Mouse (Mus musculus) forebrain, embryonic 12.5 days (tissue): ENCODE measurements around the gene Mast4. TPM values are rescaled to one million over a fixed set of nuclear protein-coding genes. Genes with fewer than 3 reads are reported as not detected.

Source experiments
- ATAC-seq: fragments of 200-750 bp; cut with Nextera tagmentation; 2 replicates; pipeline ENCODE4 v1.8.0; 2017; ENCODE audit warnings: moderate TSS enrichment; ENCODE audit not compliant: low FRiP score
- H3K27ac ChIP-seq: fragments of 300-500 bp; sonication (generic); 2 replicates; pipeline ENCODE4 v1.5.1; 2016; ENCODE audit warnings: mild to moderate bottlenecking
- H3K27me3 ChIP-seq: fragments of 300-500 bp; sonication (generic); 2 replicates; pipeline ENCODE4 v1.6.1; 2016; ENCODE audit warnings: mild to moderate bottlenecking
- H3K36me3 ChIP-seq: fragments of 300-500 bp; sonication (generic); replicated peaks from 2 replicates; pipeline ENCODE4 v1.6.1; 2016; ENCODE audit warnings: mild to moderate bottlenecking
- H3K4me1 ChIP-seq: fragments of 300-500 bp; sonication (generic); 2 replicates; pipeline ENCODE4 v1.6.1; 2016
- H3K4me2 ChIP-seq: fragments of 300-500 bp; sonication (generic); 2 replicates; pipeline ENCODE4 v1.6.1; 2016; ENCODE audit warnings: mild to moderate bottlenecking, moderate library complexity
- H3K4me3 ChIP-seq: fragments of 300-500 bp; sonication (generic); replicated peaks from 2 replicates; pipeline ENCODE4 v1.5.1; 2016; ENCODE audit warnings: mild to moderate bottlenecking
- H3K9ac ChIP-seq: fragments of 300-500 bp; sonication (generic); 2 replicates; pipeline ENCODE4 v1.6.1; 2016; ENCODE audit warnings: mild to moderate bottlenecking
- H3K9me3 ChIP-seq: fragments of 300-500 bp; sonication (generic); 2 replicates; pipeline ENCODE4 v1.6.1; 2016
- WGBS: fragments of 180-500 bp; shearing (Covaris S2); methylation state at CpG from one replicate; pipeline ENCODE4 v1.1.7; 2016; 5-methylcytosine and 5-hydroxymethylcytosine counted together
- polyA plus RNA-seq: library from polyadenylated mRNA; unstranded; fragments of >200 nt; fragmentation: Nextera tagmentation; extraction: Ambion mirVana; gene quantifications from 2 replicates; pipeline ENCODE4 v1.2.1, GENCODE M21; 2016

Mast4 gene
- polyA plus RNA-seq, 1 experiment from 2014 or later = 21.5 TPM

DNA sequence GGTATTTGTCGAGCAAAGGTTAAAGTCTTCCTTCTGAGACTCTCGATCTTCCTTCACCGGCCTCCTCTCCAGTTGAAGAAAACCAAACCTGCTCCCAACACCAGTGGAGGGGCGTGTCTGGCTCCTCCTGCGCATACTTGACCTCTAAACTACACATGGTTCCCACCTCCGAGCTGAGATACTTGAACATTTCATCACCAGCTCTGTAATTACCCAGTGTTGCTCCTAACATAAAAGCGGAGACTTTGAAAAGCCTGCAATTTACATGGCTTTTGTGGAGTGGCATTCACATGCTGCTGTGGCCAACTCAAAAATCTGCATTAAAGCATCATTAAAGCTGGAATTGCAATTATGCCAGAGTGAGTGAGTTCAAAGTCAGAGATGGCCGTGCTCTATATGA, 492.1 kb downstream of the Mast4 start:
- Histone ChIP-seq H3K36me3 (no peaks in the 10 kb centered on the region), H3K9ac (no peak overlapping the region), H3K4me3 (no peak overlapping the region), H3K27me3 (no peaks in the 10 kb centered on the region), H3K9me3 (no peaks in the 10 kb centered on the region), H3K4me2 (no peak overlapping the region), H3K4me1 (peaks cover 29% of the 10 kb centered on the region), H3K27ac (no peak overlapping the region)
- 42% methylated on average over 8 of the region's 8 CpGs for WGBS
- ATAC-seq = peak; percentile 45; the same call in 1 of the 2 replicates

DNA sequence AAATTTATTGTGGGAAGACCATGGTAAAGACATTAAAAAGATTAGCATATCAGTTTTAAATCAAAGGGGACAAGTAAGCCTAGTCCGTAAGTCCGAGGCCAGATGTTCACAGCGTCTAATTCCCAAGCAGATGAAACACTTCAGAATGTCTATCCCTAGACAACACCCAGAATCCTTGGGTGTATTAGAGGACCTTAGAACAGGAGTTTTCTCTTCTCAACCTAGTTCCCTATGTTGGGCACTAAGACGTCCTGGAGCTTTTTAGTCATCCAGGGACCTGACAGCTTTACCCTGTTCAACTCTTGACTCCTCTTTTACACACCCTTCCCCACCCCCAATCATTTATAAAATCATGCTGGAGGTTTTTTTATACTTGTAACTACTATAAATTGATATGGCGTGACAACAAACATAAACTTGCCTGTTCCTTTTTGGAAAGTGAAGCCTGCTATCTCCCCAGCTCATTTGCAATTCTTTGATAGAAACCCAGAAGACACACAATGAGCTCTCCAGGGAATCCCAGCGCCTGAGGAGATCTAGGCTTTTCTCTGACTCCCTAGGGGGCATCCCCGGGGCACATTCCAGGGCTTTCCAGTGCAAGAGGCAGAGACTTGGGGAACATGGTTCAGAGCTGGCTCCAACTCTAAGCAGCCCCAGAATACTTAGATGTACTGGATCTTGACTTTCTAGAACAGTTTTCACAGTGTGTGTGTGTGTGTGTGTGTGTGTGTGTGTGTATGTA, 494.4 kb downstream of the Mast4 start:
- no peaks in the 10 kb centered on the region for H3K9me3 ChIP-seq
- H3K36me3 ChIP-seq = no peaks in the 10 kb centered on the region
- H3K9ac ChIP-seq = no peak overlapping the region
- 35% methylated on average over 7 of the region's 7 CpGs for WGBS
- no peak overlapping the region for H3K4me2 ChIP-seq
- H3K27ac ChIP-seq = no peak overlapping the region
- H3K4me3 ChIP-seq = no peak overlapping the region
- ATAC-seq = no peak
- no peaks in the 10 kb centered on the region for H3K27me3 ChIP-seq
- peaks cover 29% of the 10 kb centered on the region for H3K4me1 ChIP-seq

DNA sequence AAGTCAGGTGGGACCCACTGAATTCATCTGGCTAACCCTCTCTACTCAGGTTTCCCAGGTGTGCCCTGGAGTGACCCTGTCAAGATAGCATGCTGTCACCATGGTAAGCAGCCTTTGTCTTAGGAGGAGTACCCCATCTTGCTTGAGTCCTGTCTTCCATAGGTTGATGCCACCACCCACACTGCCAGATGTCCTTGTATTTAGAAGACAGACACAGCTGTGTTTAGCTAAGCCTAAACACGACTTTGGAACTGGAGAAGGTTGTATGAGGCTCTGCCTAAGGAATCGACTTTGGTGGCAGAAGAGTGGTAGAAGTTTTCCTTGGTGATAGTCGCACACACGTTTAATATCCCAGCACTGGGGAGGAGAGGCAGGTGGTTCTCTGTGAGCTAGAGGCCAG, 496.9 kb downstream of the Mast4 start:
- no peaks in the 10 kb centered on the region for H3K36me3 ChIP-seq
- H3K27me3 ChIP-seq = no peaks in the 10 kb centered on the region
- 81% methylated on average over 4 of the region's 4 CpGs for WGBS
- peaks cover 19% of the 10 kb centered on the region for H3K4me1 ChIP-seq
- H3K27ac ChIP-seq = no peak overlapping the region
- no peak overlapping the region for H3K4me3 ChIP-seq
- H3K9ac ChIP-seq = no peak overlapping the region
- ATAC-seq = no peak
- H3K9me3 ChIP-seq = no peaks in the 10 kb centered on the region
- no peak overlapping the region for H3K4me2 ChIP-seq

DNA sequence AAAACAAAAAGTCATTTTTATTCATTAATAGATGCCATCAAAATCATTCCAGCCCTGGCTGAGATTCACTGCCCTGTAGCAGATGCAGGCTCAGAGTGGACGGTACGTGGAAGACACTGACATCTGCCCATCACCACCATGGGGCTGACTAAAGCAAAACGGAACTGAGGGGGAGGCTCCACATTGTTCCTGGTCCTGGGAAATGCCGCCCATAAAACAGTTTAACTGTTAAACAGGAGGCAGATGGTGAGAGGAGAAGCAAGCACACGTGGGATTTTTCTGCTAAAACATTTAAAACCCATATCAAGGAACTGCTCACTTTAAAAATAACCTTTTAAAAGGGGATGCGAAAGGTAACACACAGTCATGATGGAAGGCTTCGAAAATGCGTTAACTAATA, 499.0 kb downstream of the Mast4 start:
- no peak overlapping the region for H3K27ac ChIP-seq
- no peak overlapping the region for H3K4me2 ChIP-seq
- ATAC-seq = no peak
- no peak overlapping the region for H3K4me3 ChIP-seq
- no peak overlapping the region for H3K9ac ChIP-seq
- no peaks in the 10 kb centered on the region for H3K9me3 ChIP-seq
- no peaks in the 10 kb centered on the region for H3K27me3 ChIP-seq
- peaks cover 7% of the 10 kb centered on the region for H3K4me1 ChIP-seq
- H3K36me3 ChIP-seq = no peaks in the 10 kb centered on the region
- 77% methylated on average over 8 of the region's 8 CpGs for WGBS

DNA sequence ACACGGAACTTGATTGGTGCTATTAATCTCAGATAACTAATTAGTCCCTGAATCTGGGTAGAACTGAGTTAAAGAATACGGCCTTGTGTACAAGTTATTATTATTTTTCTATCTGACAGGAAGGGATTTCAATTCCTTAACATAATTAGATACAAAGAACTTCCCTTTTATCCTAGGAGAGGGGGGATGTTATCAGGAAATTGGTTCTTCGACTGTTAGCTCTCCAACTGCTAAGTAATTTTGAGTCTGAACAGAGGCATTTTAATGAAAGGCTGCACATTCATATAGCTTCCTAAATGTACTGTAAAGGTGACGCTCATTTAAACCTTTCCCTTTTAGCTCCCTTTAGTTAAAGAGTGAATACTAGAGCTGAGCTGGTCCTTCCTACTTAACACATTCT, 516.0 kb downstream of the Mast4 start:
- no peak overlapping the region for H3K9ac ChIP-seq
- no peak overlapping the region for H3K4me2 ChIP-seq
- 66% methylated on average over 4 of the region's 4 CpGs for WGBS

DNA sequence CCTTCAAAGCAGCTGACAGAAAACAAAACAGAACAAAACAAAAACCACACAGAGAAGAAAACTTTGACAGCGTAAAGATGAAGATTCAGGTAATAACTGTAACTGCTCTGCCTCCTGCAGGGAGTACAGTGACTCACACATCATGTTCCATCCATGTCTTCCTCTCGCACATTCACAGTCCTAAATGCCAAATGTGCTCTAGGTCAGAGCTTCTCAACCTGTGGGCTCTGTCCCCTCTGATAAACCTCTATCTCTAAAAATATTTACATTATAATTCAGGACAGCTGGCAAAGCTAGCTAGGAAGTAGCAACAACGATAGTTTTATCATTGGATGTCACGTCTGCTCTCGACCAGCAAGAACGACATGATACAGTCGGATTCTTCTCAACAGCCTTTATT, 517.6 kb downstream of the Mast4 start:
- 93% methylated on average over 7 of the region's 7 CpGs for WGBS
- no peak overlapping the region for H3K27ac ChIP-seq
- H3K4me3 ChIP-seq = no peak overlapping the region
- no peak for ATAC-seq
- H3K4me2 ChIP-seq = no peak overlapping the region
- H3K4me1 ChIP-seq = peaks cover 12% of the 10 kb centered on the region
- no peaks in the 10 kb centered on the region for H3K9me3 ChIP-seq
- H3K36me3 ChIP-seq = no peaks in the 10 kb centered on the region
- no peaks in the 10 kb centered on the region for H3K27me3 ChIP-seq
- H3K9ac ChIP-seq = no peak overlapping the region

More for the DNA sequence above, 516.0 kb downstream of the Mast4 start:
- ATAC-seq = no peak
- Histone ChIP-seq H3K36me3 (no peaks in the 10 kb centered on the region), H3K27ac (no peak overlapping the region), H3K27me3 (no peaks in the 10 kb centered on the region), H3K9me3 (no peaks in the 10 kb centered on the region), H3K4me1 (peaks cover 7% of the 10 kb centered on the region; the same call in 1 of the 2 replicates), H3K4me3 (no peak overlapping the region)

DNA sequence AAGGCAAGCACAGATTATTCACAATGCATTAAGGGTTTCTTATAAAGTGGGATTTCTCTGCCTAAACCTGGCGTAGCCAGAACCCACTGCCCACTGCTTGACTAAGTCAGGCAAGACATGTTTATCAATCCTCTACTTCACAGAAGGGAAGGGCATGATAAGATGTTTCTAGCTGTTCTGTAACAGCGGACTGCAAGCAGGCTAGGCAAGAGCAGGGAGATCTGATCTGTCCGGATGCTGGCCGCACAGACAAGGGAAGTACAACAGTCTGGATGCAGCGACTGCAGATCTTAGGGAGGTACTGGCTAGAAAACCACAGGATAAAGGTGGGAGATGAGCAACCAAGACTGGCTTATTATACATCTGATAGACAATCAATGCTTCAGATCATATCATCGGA, 519.1 kb downstream of the Mast4 start:
- Histone ChIP-seq H3K4me1 (peaks cover 26% of the 10 kb centered on the region), H3K27ac (no peak overlapping the region), H3K27me3 (no peaks in the 10 kb centered on the region), H3K4me2 (no peak overlapping the region), H3K4me3 (no peak overlapping the region), H3K9me3 (no peaks in the 10 kb centered on the region), H3K36me3 (no peaks in the 10 kb centered on the region), H3K9ac (no peak overlapping the region)
- 95% methylated on average over 6 of the region's 6 CpGs for WGBS
- no peak for ATAC-seq

DNA sequence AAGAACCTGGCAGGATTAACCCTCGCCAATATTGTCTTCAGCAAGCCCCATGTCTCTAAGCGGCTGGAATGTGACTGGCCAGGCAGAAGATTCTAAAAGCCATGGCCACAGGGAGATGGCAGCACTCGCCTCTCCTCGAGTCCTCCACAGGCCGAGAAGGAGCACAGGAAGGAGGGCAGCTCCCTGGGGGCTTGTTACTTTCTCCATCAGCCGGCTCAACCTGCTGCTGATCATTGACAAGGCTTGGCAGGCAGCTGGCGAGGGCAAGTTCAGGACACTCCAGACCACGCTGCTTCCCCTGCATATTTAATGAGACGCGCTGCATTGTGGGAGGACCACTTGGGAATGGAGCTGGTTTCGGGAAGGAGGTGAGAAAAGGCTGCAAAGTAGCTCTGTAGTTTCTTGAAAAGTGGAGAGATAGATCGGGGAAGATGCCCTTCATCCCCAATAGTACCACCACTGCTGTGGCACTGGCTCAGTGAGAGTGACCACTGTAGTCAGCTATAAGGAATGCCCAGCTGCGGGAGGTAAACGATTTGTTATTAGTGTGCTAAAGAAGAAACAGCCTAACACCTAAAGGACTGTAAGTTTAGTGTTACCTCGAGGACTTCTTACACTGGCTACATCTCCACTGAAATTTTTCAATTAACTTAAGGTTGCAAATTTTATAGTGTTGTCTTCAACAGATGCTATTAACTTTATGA, 523.0 kb downstream of the Mast4 start:
- peak overlapping the region; percentile 11 for H3K4me3 ChIP-seq
- no peaks in the 10 kb centered on the region for H3K9me3 ChIP-seq
- H3K36me3 ChIP-seq = no peaks in the 10 kb centered on the region
- no peak overlapping the region for H3K27ac ChIP-seq
- no peak overlapping the region for H3K9ac ChIP-seq
- H3K4me2 ChIP-seq = peak overlapping the region; percentile 44
- no peaks in the 10 kb centered on the region for H3K27me3 ChIP-seq
- ATAC-seq = peak; percentile 85
- peaks cover 35% of the 10 kb centered on the region for H3K4me1 ChIP-seq
- 21% methylated on average over 15 of the region's 15 CpGs for WGBS

DNA sequence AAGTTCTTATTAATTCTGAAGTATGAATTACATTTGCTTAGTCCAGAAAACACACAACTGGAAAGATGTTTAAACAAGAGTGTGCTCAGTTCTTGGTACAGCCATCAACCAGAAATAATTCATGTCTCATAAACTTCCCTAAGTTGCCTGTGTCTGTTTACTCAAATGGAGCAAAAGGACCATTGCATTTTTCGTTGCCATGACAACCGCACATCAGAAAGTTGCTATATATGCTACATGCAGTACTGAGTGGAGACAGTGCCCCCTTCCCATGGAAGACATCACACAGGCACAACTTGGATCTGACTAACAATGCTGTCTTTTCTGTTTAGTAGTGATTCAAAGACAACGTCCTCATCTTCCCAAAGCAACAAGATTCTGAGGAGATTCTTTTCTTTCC, 527.6 kb downstream of the Mast4 start:
- Histone ChIP-seq H3K4me1 (peaks cover 22% of the 10 kb centered on the region), H3K27ac (no peak overlapping the region), H3K4me3 (no peak overlapping the region), H3K27me3 (no peaks in the 10 kb centered on the region), H3K9me3 (no peaks in the 10 kb centered on the region), H3K36me3 (no peaks in the 10 kb centered on the region), H3K4me2 (no peak overlapping the region), H3K9ac (no peak overlapping the region)
- no peak for ATAC-seq
- 89% methylated on average over 3 of the region's 3 CpGs for WGBS

DNA sequence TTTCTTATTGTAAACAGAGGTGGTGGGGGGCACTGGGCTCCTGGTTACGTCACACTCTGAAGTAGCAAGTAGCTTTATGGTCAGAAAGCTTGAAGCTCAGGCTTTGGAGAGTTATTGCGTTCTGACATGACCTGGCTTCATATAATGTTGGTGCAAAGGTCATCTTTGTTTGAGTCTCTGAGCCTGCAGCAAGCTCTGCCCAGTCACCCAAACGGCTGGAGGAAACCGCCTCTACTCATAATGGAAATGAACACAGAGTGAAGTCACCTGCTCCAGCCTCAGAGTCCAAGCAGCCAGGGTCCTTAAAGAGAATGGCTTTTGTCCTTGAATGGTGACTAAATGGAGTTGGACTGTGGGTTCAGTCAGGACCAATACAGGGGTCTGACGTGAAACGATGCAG, 529.1 kb downstream of the Mast4 start:
- Histone ChIP-seq H3K27ac (no peak overlapping the region), H3K4me1 (peaks cover 9% of the 10 kb centered on the region), H3K36me3 (no peaks in the 10 kb centered on the region), H3K9ac (no peak overlapping the region), H3K9me3 (no peaks in the 10 kb centered on the region), H3K27me3 (no peaks in the 10 kb centered on the region), H3K4me3 (no peak overlapping the region), H3K4me2 (no peak overlapping the region)
- no peak for ATAC-seq
- 80% methylated on average over 6 of the region's 6 CpGs for WGBS

DNA sequence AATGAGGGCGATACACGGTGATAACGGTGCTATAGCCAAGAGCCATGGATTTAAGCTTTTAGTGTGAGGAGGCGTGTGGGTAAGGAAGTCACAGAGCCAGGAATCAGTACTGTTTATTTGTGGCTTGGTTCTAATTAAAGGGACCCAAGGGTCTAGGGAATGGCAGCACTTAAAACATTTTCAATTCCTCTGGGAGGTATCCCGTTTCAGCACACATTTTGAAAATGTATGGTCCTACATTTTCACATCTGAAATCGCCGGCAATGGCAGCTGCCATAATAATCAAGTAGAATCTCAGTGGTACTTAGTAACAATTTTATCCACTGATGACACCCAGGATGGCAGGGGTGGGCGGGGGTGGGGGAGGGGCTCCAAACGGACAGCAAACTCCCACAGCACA, 531.1 kb downstream of the Mast4 start:
- Histone ChIP-seq H3K4me3 (no peak overlapping the region), H3K27me3 (no peaks in the 10 kb centered on the region), H3K4me1 (0 out of 2 replicates have a peak, but pooled peaks cover 4% of the 10 kb centered on the region), H3K27ac (no peak overlapping the region), H3K4me2 (no peak overlapping the region), H3K36me3 (no peaks in the 10 kb centered on the region), H3K9me3 (no peaks in the 10 kb centered on the region), H3K9ac (no peak overlapping the region)
- ATAC-seq = no peak
- 83% methylated on average over 9 of the region's 9 CpGs for WGBS

DNA sequence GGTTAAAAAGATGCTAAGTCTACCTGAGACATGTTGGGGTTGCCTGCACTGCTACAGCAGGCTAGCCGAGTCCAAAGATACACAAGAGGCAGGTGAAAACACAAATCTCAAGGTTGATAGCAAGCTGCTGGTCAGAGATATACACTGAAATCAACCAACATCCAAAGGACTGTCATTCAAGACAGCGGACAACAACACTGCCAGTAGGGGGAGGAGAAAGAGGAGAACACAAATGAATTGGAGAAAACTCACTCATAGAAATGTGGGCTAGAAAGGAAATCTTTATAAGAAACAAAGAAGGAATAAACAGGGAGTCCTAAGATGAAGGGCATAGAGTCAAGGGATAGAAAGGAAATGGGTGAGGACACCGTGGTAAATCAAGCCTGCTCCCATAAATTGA, 542.1 kb downstream of the Mast4 start:
- H3K9me3 ChIP-seq = no peaks in the 10 kb centered on the region
- no peaks in the 10 kb centered on the region for H3K4me1 ChIP-seq
- 93% methylated on average over 3 of the region's 3 CpGs for WGBS
- no peak overlapping the region for H3K27ac ChIP-seq
- H3K4me2 ChIP-seq = no peak overlapping the region
- no peak for ATAC-seq
- H3K4me3 ChIP-seq = no peak overlapping the region
- H3K27me3 ChIP-seq = no peaks in the 10 kb centered on the region
- no peak overlapping the region for H3K9ac ChIP-seq
- H3K36me3 ChIP-seq = 0 out of 2 replicates have a peak, but pooled peaks cover 5% of the 10 kb centered on the region
